Mouse (Mus musculus) telencephalon, adult 2 months (tissue): Measurements from ENCODE around the gene Kmt5c.

Source experiments
- DNase-seq: peaks from one replicate; pipeline ENCODE4 v3.0.0-alpha.2; 2011; ENCODE audit warnings: low read depth, low spot score

Kmt5c gene

GRCm38 (mm10) chr7:4746326-4746980, 6.5 kb downstream of the Kmt5c start:
- no peak for DNase-seq

- DNase-seq: no peak
Measured at GRCm38 (mm10) chr7:4747156-4747899, 7.4 kb downstream of the Kmt5c start.

GRCm38 (mm10) chr7:4748321-4748720, 8.4 kb downstream of the Kmt5c start:
- no peak for DNase-seq

GRCm38 (mm10) chr7:4749169-4749568, 9.3 kb downstream of the Kmt5c start:
- no peak for DNase-seq

GRCm38 (mm10) chr7:4751971-4752820, 12.3 kb downstream of the Kmt5c start:
- DNase-seq: no peak

GRCm38 (mm10) chr7:4752821-4753570, 13.1 kb downstream of the Kmt5c start, which contains the start of gene Cox6b2:
TSS of gene Cox6b2 (minus strand) at chr7:4753094.
- DNase-seq: no peak

- DNase-seq: no peak
Measured at GRCm38 (mm10) chr7:4759670-4760069, 19.8 kb downstream of the Kmt5c start.

GRCm38 (mm10) chr7:4764946-4765710, 25.2 kb downstream of the Kmt5c start:
- DNase-seq: no peak

- DNase-seq: no peak
Measured at GRCm38 (mm10) chr7:4771202-4771601, 31.3 kb downstream of the Kmt5c start, which contains the start of gene Fam71e2. TSS of gene Fam71e2 (minus strand) at chr7:4771302.

GRCm38 (mm10) chr7:4776131-4776530, 36.2 kb downstream of the Kmt5c start:
- no peak for DNase-seq

- no peak for DNase-seq
Measured at GRCm38 (mm10) chr7:4776861-4777830, 37.2 kb downstream of the Kmt5c start.

- no peak for DNase-seq
Measured at GRCm38 (mm10) chr7:4777851-4778637, 38.1 kb downstream of the Kmt5c start.

- no peak for DNase-seq
Measured at GRCm38 (mm10) chr7:4779921-4780320, 40.0 kb downstream of the Kmt5c start.

- no peak for DNase-seq
Measured at GRCm38 (mm10) chr7:4782130-4782529, 42.2 kb downstream of the Kmt5c start.

GRCm38 (mm10) chr7:4782759-4783158, 42.8 kb downstream of the Kmt5c start, which contains the start of the genes Il11 and Tmem190:
TSS of gene Il11 (minus strand) at chr7:4782859.
TSS of gene Tmem190 (plus strand) at chr7:4782937.
- no peak for DNase-seq

- no peak for DNase-seq
Measured at GRCm38 (mm10) chr7:4783667-4784268, 43.9 kb downstream of the Kmt5c start.

GRCm38 (mm10) chr7:4788499-4789435, 48.9 kb downstream of the Kmt5c start:
- DNase-seq: no peak
